12 mouse cellular contexts compared by ENCODE assay signal in the genomic region with DNA sequence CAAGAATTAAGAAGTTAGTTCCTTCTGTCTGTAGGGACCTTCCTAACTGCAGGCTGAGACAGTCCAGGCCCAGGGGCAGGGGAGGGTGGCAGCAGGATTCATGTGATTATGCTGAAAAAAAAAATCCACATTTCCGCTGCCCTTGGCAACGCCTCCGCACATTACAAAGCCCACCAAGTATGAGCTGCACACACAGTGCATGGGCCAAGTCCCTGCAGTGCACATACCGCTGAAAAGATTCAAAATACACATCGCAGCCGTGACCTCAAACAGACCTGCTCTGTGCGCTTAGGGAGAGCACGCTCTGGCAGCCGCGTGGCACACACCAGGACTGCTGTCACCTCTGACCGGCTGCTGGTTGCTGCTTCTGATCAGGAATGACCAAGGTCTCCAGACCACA.
A peak's percentile ranks its signal among the peaks of the same experiment; 100 is the strongest.
DNase-seq lines count a peak whose midpoint lies in the region; ATAC-seq lines count a peak whose summit lies in the region.
"Had no signal": no experiment of that assay in that cellular context is flagged by ENCODE, and none has a peak within 500 bp of the region (broad histone marks: within the 10 kb centered on the region; RNA-seq: fewer than 3 reads in every experiment).

No protein-coding gene starts in this region.

- H3K9ac ChIP-seq in heart, embryonic 14.5 days (ENCODE audit: low read length) = 0 out of 2 replicates have a peak overlapping the region, but pooled peaks have one; percentile 2
- H3K9ac ChIP-seq in forebrain, embryonic 16.5 days (replicated peaks; ENCODE audit: low read depth, low read length) = no peak overlapping the region
- H3K9ac ChIP-seq in limb, embryonic 13.5 days = peak overlapping the region; percentile 25; the same call in 1 of the 2 replicates
- H3K9ac ChIP-seq in stomach, embryonic 14.5 days (replicated peaks; ENCODE audit: low read depth, low read length) = no peak overlapping the region
- H3K9ac ChIP-seq: liver, embryonic 14.5 days had no signal

- H3K4me2 ChIP-seq in heart, embryonic 14.5 days (ENCODE audit: low read length) = no peak overlapping the region
- no peak overlapping the region for H3K4me2 ChIP-seq in forebrain, embryonic 16.5 days (ENCODE audit: low read length)
- H3K4me2 ChIP-seq in limb, embryonic 13.5 days (replicated peaks) = no peak overlapping the region
- H3K4me2 ChIP-seq in stomach, embryonic 14.5 days (replicated peaks; ENCODE audit: low read depth, low read length) = no peak overlapping the region

- H3K36me3 ChIP-seq in heart, embryonic 14.5 days (ENCODE audit: control insufficient read depth, insufficient read depth, low read length) = no peaks in the 10 kb centered on the region
- no peaks in the 10 kb centered on the region for H3K36me3 ChIP-seq in forebrain, embryonic 16.5 days (ENCODE audit: control insufficient read depth, insufficient read depth)
- no peaks in the 10 kb centered on the region for H3K36me3 ChIP-seq in limb, embryonic 13.5 days
- no peaks in the 10 kb centered on the region for H3K36me3 ChIP-seq in stomach, embryonic 14.5 days (ENCODE audit: control insufficient read depth, insufficient read depth, low read length)

- no peak for DNase-seq in heart, postnatal 14 days
- DNase-seq in kidney, adult 9 months = no peak
- DNase-seq: adrenal gland, postnatal 36 days; cerebellum, adult 9-10 months; kidney, adult 18-20 months had no signal

- ATAC-seq in heart, embryonic 14.5 days (ENCODE audit: insufficient number of reproducible peaks, insufficient read depth, low FRiP score, low read depth) = no peak
- ATAC-seq in forebrain, embryonic 16.5 days = peak; percentile 25; the same call in 1 of the 2 replicates
- ATAC-seq in limb, embryonic 13.5 days (ENCODE audit: low FRiP score, low read depth) = no peak
- ATAC-seq in stomach, embryonic 14.5 days (ENCODE audit: insufficient number of reproducible peaks, insufficient read depth, low FRiP score, low read depth) = 0 out of 2 replicates have a peak, but pooled peaks have one; percentile 24
- no peak for ATAC-seq in activated CD4-positive, CD25-positive, alpha-beta regulatory T cell, adult 4 months
- ATAC-seq in erythroid progenitor cell, adult 5-6 weeks (replicated peaks; ENCODE audit: low FRiP score, poor library complexity, severe bottlenecking) = no peak

- H3K27me3 ChIP-seq in heart, embryonic 14.5 days (ENCODE audit: control insufficient read depth, insufficient read depth, low read length) = no peaks in the 10 kb centered on the region
- H3K27me3 ChIP-seq in forebrain, embryonic 16.5 days (replicated peaks; ENCODE audit: control insufficient read depth, insufficient read depth, low read length) = no peaks in the 10 kb centered on the region
- no peaks in the 10 kb centered on the region for H3K27me3 ChIP-seq in limb, embryonic 13.5 days
- no peaks in the 10 kb centered on the region for H3K27me3 ChIP-seq in stomach, embryonic 14.5 days (ENCODE audit: control insufficient read depth, insufficient read depth, low read length)

- intact Hi-C loops in heart, postnatal 14 days (cut with DNase I) = no loop called here

- H3K9me3 ChIP-seq in heart, embryonic 14.5 days (ENCODE audit: control insufficient read depth, low read length) = no peaks in the 10 kb centered on the region
- H3K9me3 ChIP-seq in forebrain, embryonic 16.5 days (ENCODE audit: control insufficient read depth, low read length) = no peaks in the 10 kb centered on the region
- H3K9me3 ChIP-seq in limb, embryonic 13.5 days = no peaks in the 10 kb centered on the region
- H3K9me3 ChIP-seq in stomach, embryonic 14.5 days (ENCODE audit: control insufficient read depth, low read depth, low read length) = no peaks in the 10 kb centered on the region

- no peak overlapping the region for H3K4me3 ChIP-seq in heart, embryonic 14.5 days (ENCODE audit: control insufficient read depth in 1 of 2, insufficient read depth in 1 of 2, low read depth in 1 of 2, low read length in 2 of 2)
- H3K4me3 ChIP-seq in forebrain, embryonic 16.5 days (replicated peaks; ENCODE audit: low read length) = no peak overlapping the region
- H3K4me3 ChIP-seq in limb, embryonic 13.5 days = no peak overlapping the region
- no peak overlapping the region for H3K4me3 ChIP-seq in stomach, embryonic 14.5 days (ENCODE audit: low read depth, low read length)

- 72% methylated on average over 11 of the region's 11 CpGs for WGBS in heart, embryonic 14.5 days
- 44% methylated on average over 11 of the region's 11 CpGs for WGBS in forebrain, embryonic 16.5 days
- 73% methylated on average over 11 of the region's 11 CpGs for WGBS in limb, embryonic 13.5 days
- WGBS in stomach, embryonic 14.5 days = 71% methylated on average over 11 of the region's 11 CpGs

- H3K27ac ChIP-seq in heart, embryonic 14.5 days (replicated peaks in 1 of 2; ENCODE audit: control insufficient read depth in 1 of 2, insufficient read depth in 1 of 2, low read depth in 2 of 2, low read length in 2 of 2) = peak overlapping the region in 1 of 2 experiments; percentile 18; a peak in 1 of 4 replicates
- peak overlapping the region; percentile 63; the same call in 1 of the 2 replicates for H3K27ac ChIP-seq in forebrain, embryonic 16.5 days (ENCODE audit: low read length)
- H3K27ac ChIP-seq in limb, embryonic 13.5 days = no peak overlapping the region
- peak overlapping the region; percentile 39; the same call in 1 of the 2 replicates for H3K27ac ChIP-seq in stomach, embryonic 14.5 days (ENCODE audit: low read length)
- H3K27ac ChIP-seq: liver, embryonic 14.5 days had no signal

- H3K4me1 ChIP-seq in heart, embryonic 14.5 days (ENCODE audit: control insufficient read depth in 2 of 2, insufficient read depth in 2 of 2, low read length in 2 of 2) = peaks cover 30 to 31% of the 10 kb centered on the region in 2 experiments
- peaks cover 19% of the 10 kb centered on the region for H3K4me1 ChIP-seq in forebrain, embryonic 16.5 days (replicated peaks; ENCODE audit: control insufficient read depth, insufficient read depth, low read length)
- H3K4me1 ChIP-seq in limb, embryonic 13.5 days = peaks cover 91% of the 10 kb centered on the region
- H3K4me1 ChIP-seq in stomach, embryonic 14.5 days (ENCODE audit: control insufficient read depth, insufficient read depth, low read length) = peaks cover 35% of the 10 kb centered on the region

Comparison
In these comparisons a context has a peak if more than half of its experiments do, and no peak if none do; other contexts are left out.
1. ATAC-seq: peak in forebrain, embryonic 16.5 days (single experiment) and stomach, embryonic 14.5 days (single experiment); none in heart, embryonic 14.5 days (single experiment), limb, embryonic 13.5 days (single experiment), activated CD4-positive, CD25-positive, alpha-beta regulatory T cell, adult 4 months (single experiment) and erythroid progenitor cell, adult 5-6 weeks (single experiment).
2. H3K9ac ChIP-seq: peak in heart, embryonic 14.5 days (single experiment) and limb, embryonic 13.5 days (single experiment); none in forebrain, embryonic 16.5 days (single experiment) and stomach, embryonic 14.5 days (single experiment).